ENCODE assay signal across 7 mouse cellular contexts in genomic region chr10:62987341-62987740, GRCm38 (mm10). TPM values are rescaled to one million over a fixed set of nuclear protein-coding genes. Genes with fewer than 3 reads are reported as not detected.
A peak's percentile ranks its signal among the peaks of the same experiment; 100 is the strongest.
DNase-seq lines count a peak whose midpoint lies in the region; ATAC-seq and TF ChIP-seq lines count a peak whose summit lies in the region.

No protein-coding gene starts in this region.

- no peak; the same call in 1 of the 2 replicates for TF ChIP-seq RAD21 in CH12.LX (IDR thresholded peaks at IDR 0.05; ENCODE audit: low read depth, low read length)

- 27% methylated on average over 3 of the region's 3 CpGs for WGBS in kidney, embryonic 14.5 days

- peak; percentile 54 to 77 for TF ChIP-seq CTCF in CH12.LX (conservative IDR thresholded peaks at IDR 0.05 in 1 of 2, IDR thresholded peaks at IDR 0.05 in 1 of 2; ENCODE audit: low read depth in 2 of 2, low read length in 2 of 2)

- no peak overlapping the region for H3K4me3 ChIP-seq in kidney, embryonic 14.5 days (ENCODE audit: low read length)
- H3K4me3 ChIP-seq in CH12.LX (replicated peaks in 1 of 3; ENCODE audit: low read depth in 2 of 3, low read length in 2 of 3, poor library complexity in 1 of 3), result no peak overlapping the region

- no peak overlapping the region for H3K27ac ChIP-seq in kidney, embryonic 14.5 days (ENCODE audit: low read depth, low read length)
- no peak overlapping the region for H3K27ac ChIP-seq in CH12.LX (ENCODE audit: insufficient read depth, low read depth)

- H3K79me2 ChIP-seq in CH12.LX (replicated peaks; ENCODE audit: control insufficient read depth, extremely low read depth, insufficient read depth, poor library complexity, severe bottlenecking), result peaks cover 3% of the 10 kb centered on the region

- no peak overlapping the region for H3K9ac ChIP-seq in kidney, embryonic 14.5 days (ENCODE audit: low read depth, low read length)
- H3K9ac ChIP-seq in CH12.LX (ENCODE audit: insufficient read depth, low read depth), result no peak overlapping the region

- H3K4me1 ChIP-seq in kidney, embryonic 14.5 days (ENCODE audit: control insufficient read depth, insufficient read depth, low read length), result no peaks in the 10 kb centered on the region
- peaks cover 7 to 25% of the 10 kb centered on the region in 2 experiments for H3K4me1 ChIP-seq in CH12.LX (ENCODE audit: control insufficient read depth in 1 of 2, insufficient read depth in 2 of 2)

- no peak for TF ChIP-seq EP300 in CH12.LX (IDR thresholded peaks at IDR 0.05; ENCODE audit: low read length)

- H3K9me3 ChIP-seq in kidney, embryonic 14.5 days (ENCODE audit: control insufficient read depth, low read length), result no peaks in the 10 kb centered on the region
- no peaks in the 10 kb centered on the region for H3K9me3 ChIP-seq in CH12.LX (replicated peaks; ENCODE audit: low read length)

- ATAC-seq in kidney, embryonic 14.5 days (ENCODE audit: low FRiP score, low TSS enrichment), result no peak

- no peak overlapping the region for H3K4me2 ChIP-seq in kidney, embryonic 14.5 days (replicated peaks; ENCODE audit: low read depth, low read length)
- H3K4me2 ChIP-seq in CH12.LX (ENCODE audit: insufficient read depth, low read depth, poor library complexity, severe bottlenecking), result no peak overlapping the region

- peaks cover 56% of the 10 kb centered on the region for H3K36me3 ChIP-seq in kidney, embryonic 14.5 days (ENCODE audit: control insufficient read depth, insufficient read depth, low read length)
- peaks cover 45 to 82% of the 10 kb centered on the region in 2 experiments for H3K36me3 ChIP-seq in CH12.LX (replicated peaks in 1 of 2; ENCODE audit: control insufficient read depth in 1 of 2, insufficient read depth in 1 of 2, low read length in 1 of 2)

- TF ChIP-seq POLR2A in CH12.LX (IDR thresholded peaks at IDR 0.05; ENCODE audit: low read depth, low read length), result no peak

- H3K27me3 ChIP-seq in kidney, embryonic 14.5 days (ENCODE audit: control insufficient read depth, insufficient read depth, low read length), result no peaks in the 10 kb centered on the region
- H3K27me3 ChIP-seq in CH12.LX (replicated peaks), result no peaks in the 10 kb centered on the region

- DNase-seq in kidney, adult 9 months, result peak; percentile 27
- DNase-seq in CH12.LX (ENCODE audit: extremely low read depth) (peak; percentile 25), MEL-GATA-1-ER (ENCODE audit: extremely low read depth, low read depth) (peak; percentile 55)
- DNase-seq in hindlimb bud, embryonic 11.5 days (ENCODE audit: extremely low spot score, low read depth, low spot score), result peak; percentile 12
- peak; percentile 45 for DNase-seq in thymus, postnatal 0 days (ENCODE audit: low spot score)
- DNase-seq in frontal cortex, postnatal 36 days (ENCODE audit: low spot score in 2 of 2), result no peak

- in situ Hi-C loops in CH12.LX (cut with MboI; ENCODE audit: low pct_ligation_motif_present, low pct_unique_long_range_greater_than_20kb, low sequenced_read_pairs), result no loop called here

- dilution Hi-C loops in CH12.LX (cut with MboI; ENCODE audit: extremely low pct_ligation_motif_present, extremely low pct_unique_long_range_greater_than_20kb, low sequenced_read_pairs), result no loop called here

TF ChIP-seq in CH12.LX, 34 proteins besides CTCF, POLR2A, EP300 and RAD21:
- TF ChIP-seq SMC3 (IDR thresholded peaks at IDR 0.05; ENCODE audit: low read depth, low read length) (peak; percentile 28), ELF1 (IDR thresholded peaks at IDR 0.05; ENCODE audit: low read depth, low read length) (no peak)

RNA-seq across cellular contexts. Expression of gene Rufy2, which starts 7.3 kb away (rescaled TPM):
- polyA plus RNA-seq in kidney, embryonic 14.5 days (2014; fragmentation: Nextera tagmentation; extraction: Ambion mirVana), result 19.7 and 28.4 TPM in 2 replicates
- 4.9 and 5.6 TPM in 2 replicates for total RNA-seq in CH12.LX (2012; rRNA removed)
- total RNA-seq in CH12.LX (2014; rRNA removed), result 5.8 and 9.0 TPM in 2 replicates
- polyA plus RNA-seq in CH12.LX (2012; ENCODE audit: insufficient read length, low read depth), result 6.8 and 7.1 TPM in 2 replicates
- polyA plus RNA-seq in thymus, postnatal 0 days (2015; fragmentation: Nextera tagmentation; extraction: Ambion mirVana), result 17.4 and 23.1 TPM in 2 replicates

RNA-seq across cellular contexts. Expression of gene Hnrnph3, which starts 36.7 kb away (rescaled TPM):
- polyA plus RNA-seq in kidney, embryonic 14.5 days (2014; fragmentation: Nextera tagmentation; extraction: Ambion mirVana), result 82.2 and 86.8 TPM in 2 replicates
- total RNA-seq in CH12.LX (2012; rRNA removed), result 12.8 and 15.1 TPM in 2 replicates
- total RNA-seq in CH12.LX (2014; rRNA removed), result 9.5 and 11.7 TPM in 2 replicates
- 37.8 and 55.2 TPM in 2 replicates for polyA plus RNA-seq in CH12.LX (2012; ENCODE audit: insufficient read length, low read depth)
- polyA plus RNA-seq in thymus, postnatal 0 days (2015; fragmentation: Nextera tagmentation; extraction: Ambion mirVana), result 51.0 and 53.6 TPM in 2 replicates

RNA-seq across cellular contexts. Expression of gene Pbld2, which starts 36.8 kb away (rescaled TPM):
- polyA plus RNA-seq in kidney, embryonic 14.5 days (2014; fragmentation: Nextera tagmentation; extraction: Ambion mirVana), result 1.9 and 2.7 TPM in 2 replicates
- total RNA-seq in CH12.LX (2012; rRNA removed) (0.55 and 0.72 TPM in 2 replicates), CH12.LX (2014; rRNA removed) (0.19 and 0.76 TPM in 2 replicates)
- polyA plus RNA-seq in CH12.LX (2012; ENCODE audit: insufficient read length, low read depth), result 0.26 TPM in 1 of 2 replicates, not detected in the other
- 1.0 TPM in 2 replicates for polyA plus RNA-seq in thymus, postnatal 0 days (2015; fragmentation: Nextera tagmentation; extraction: Ambion mirVana)

RNA-seq across cellular contexts. Expression of gene Dna2, which starts 40.5 kb away (rescaled TPM):
- polyA plus RNA-seq in kidney, embryonic 14.5 days (2014; fragmentation: Nextera tagmentation; extraction: Ambion mirVana), result 20.5 and 27.2 TPM in 2 replicates
- total RNA-seq in CH12.LX (2012; rRNA removed) (31.7 and 38.6 TPM in 2 replicates), CH12.LX (2014; rRNA removed) (38.6 and 41.2 TPM in 2 replicates)
- 33.1 and 33.4 TPM in 2 replicates for polyA plus RNA-seq in CH12.LX (2012; ENCODE audit: insufficient read length, low read depth)
- polyA plus RNA-seq in thymus, postnatal 0 days (2015; fragmentation: Nextera tagmentation; extraction: Ambion mirVana), result 21.1 and 21.7 TPM in 2 replicates

Comparison
In these comparisons a context has a peak if more than half of its experiments do, and no peak if none do; other contexts are left out.
1. DNase-seq: peak in kidney, adult 9 months (single experiment), CH12.LX (single experiment), MEL-GATA-1-ER (single experiment), hindlimb bud, embryonic 11.5 days (single experiment) and thymus, postnatal 0 days (single experiment); none in frontal cortex, postnatal 36 days (0 of 2).